14 mouse cellular contexts compared by ENCODE assay signal in the genomic region with DNA sequence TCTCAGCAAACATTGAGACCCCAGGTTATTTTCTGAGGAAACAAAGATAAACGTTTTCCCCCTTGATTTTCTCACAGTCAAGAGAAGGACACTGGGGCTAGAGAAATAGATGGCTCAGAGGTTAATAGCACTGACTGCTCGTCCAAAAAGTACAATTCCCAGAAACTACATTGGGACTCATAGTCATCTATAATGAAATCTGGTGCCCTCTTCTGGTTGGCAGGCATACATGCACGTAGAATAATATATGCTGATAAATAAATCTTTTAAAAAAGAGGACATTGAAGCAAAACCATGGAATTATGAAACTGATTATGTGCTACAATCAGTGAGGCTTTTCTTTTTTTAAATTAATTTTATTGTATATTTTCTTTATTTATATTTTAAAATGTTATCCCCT. TPM values are rescaled to one million over a fixed set of nuclear protein-coding genes. Genes with fewer than 3 reads are reported as not detected.
DNase-seq lines count a peak whose midpoint lies in the region; ATAC-seq and TF ChIP-seq lines count a peak whose summit lies in the region.
"Had no signal": no experiment of that assay in that cellular context is flagged by ENCODE, and none has a peak within 500 bp of the region (broad histone marks: within the 10 kb centered on the region; RNA-seq: fewer than 3 reads in every experiment).

No protein-coding gene starts in this region.

- H3K9ac ChIP-seq in liver, adult 2 months (ENCODE audit: low read depth, low read length), result no peak overlapping the region
- H3K9ac ChIP-seq in liver, embryonic 12.5 days, result no peak overlapping the region
- H3K9ac ChIP-seq: embryonic facial prominence, embryonic 13.5 days; neural tube, embryonic 15.5 days had no signal

- peak; percentile 10 to 14 for DNase-seq in cerebellum, postnatal 14 days
- DNase-seq in cerebellum, adult 2 months, result no peak
- peak; percentile 19 for DNase-seq in liver, adult 2 months (ENCODE audit: extremely low read depth, low read depth, low spot score)
- DNase-seq in ZHBTc4 (ENCODE audit: low read depth, low spot score), result peak; percentile 13
- DNase-seq in naive thymus-derived CD4-positive, alpha-beta T cell, adult 2 months (ENCODE audit: low read depth), result peak; percentile 34
- no peak for DNase-seq in frontal cortex, postnatal 10 days (ENCODE audit: low spot score in 2 of 2)
- DNase-seq in heart, adult 8-10 months (ENCODE audit: low spot score), result no peak
- DNase-seq: layer of hippocampus, postnatal 36 days had no signal

- no peaks in the 10 kb centered on the region for H3K27me3 ChIP-seq in cerebellum, adult 2 months (ENCODE audit: control insufficient read depth, insufficient read depth, low read length)
- H3K27me3 ChIP-seq in liver, adult 2 months (ENCODE audit: control insufficient read depth, insufficient read depth, low read length), result no peaks in the 10 kb centered on the region
- no peaks in the 10 kb centered on the region for H3K27me3 ChIP-seq in liver, embryonic 12.5 days (replicated peaks)
- H3K27me3 ChIP-seq: embryonic facial prominence, embryonic 13.5 days; neural tube, embryonic 15.5 days had no signal

- no peak overlapping the region for H3K4me3 ChIP-seq in cerebellum, adult 2 months (replicated peaks; ENCODE audit: insufficient read depth, low read depth, low read length)
- no peak overlapping the region for H3K4me3 ChIP-seq in liver, adult 2 months (ENCODE audit: insufficient read depth, low read depth, low read length)
- no peak overlapping the region for H3K4me3 ChIP-seq in liver, embryonic 12.5 days
- H3K4me3 ChIP-seq: embryonic facial prominence, embryonic 13.5 days; neural tube, embryonic 15.5 days had no signal

- H3K27ac ChIP-seq in cerebellum, adult 2 months (ENCODE audit: insufficient read depth, low read length), result no peak overlapping the region
- no peak overlapping the region for H3K27ac ChIP-seq in liver, adult 2 months (replicated peaks; ENCODE audit: insufficient read depth, low read depth, low read length)
- no peak overlapping the region for H3K27ac ChIP-seq in liver, embryonic 12.5 days
- H3K27ac ChIP-seq: embryonic facial prominence, embryonic 13.5 days; neural tube, embryonic 15.5 days had no signal

- H3K4me2 ChIP-seq in liver, embryonic 12.5 days, result no peak overlapping the region
- H3K4me2 ChIP-seq: embryonic facial prominence, embryonic 13.5 days; neural tube, embryonic 15.5 days had no signal

- TF ChIP-seq POLR2A in cerebellum, adult 2 months (IDR thresholded peaks at IDR 0.05; ENCODE audit: borderline replicate concordance, insufficient read depth, low read length), result no peak
- no peak for TF ChIP-seq POLR2A in liver, adult 2 months (IDR thresholded peaks at IDR 0.05; ENCODE audit: extremely low read depth, insufficient read depth, low read length)

- 37% methylated on average over 3 of the region's 3 CpGs for whole genome bisulfite sequencing in cerebellum, adult 2 months
- WGBS in liver, adult 2 months, result 29% methylated on average over 3 of the region's 3 CpGs
- 33% methylated on average over 3 of the region's 3 CpGs for WGBS in liver, embryonic 12.5 days (ENCODE audit: insufficient replicate concordance)

- H3K4me1 ChIP-seq in cerebellum, adult 2 months (ENCODE audit: control insufficient read depth, insufficient read depth, low read length), result no peaks in the 10 kb centered on the region
- no peaks in the 10 kb centered on the region for H3K4me1 ChIP-seq in liver, adult 2 months (ENCODE audit: control insufficient read depth, insufficient read depth, low read length)
- H3K4me1 ChIP-seq in liver, embryonic 12.5 days, result no peaks in the 10 kb centered on the region
- H3K4me1 ChIP-seq: embryonic facial prominence, embryonic 13.5 days; neural tube, embryonic 15.5 days had no signal

- no peaks in the 10 kb centered on the region for H3K79me2 ChIP-seq in liver, adult 2 months (ENCODE audit: control insufficient read depth, insufficient read depth, low read length)

- no peaks in the 10 kb centered on the region for H3K9me3 ChIP-seq in liver, embryonic 12.5 days (replicated peaks)
- H3K9me3 ChIP-seq: embryonic facial prominence, embryonic 13.5 days; neural tube, embryonic 15.5 days had no signal

- ATAC-seq in liver, embryonic 12.5 days, result no peak
- ATAC-seq: hindbrain, embryonic 16.5 days had no signal

- H3K36me3 ChIP-seq in liver, adult 2 months (ENCODE audit: control insufficient read depth, insufficient read depth, low read length), result no peaks in the 10 kb centered on the region
- no peaks in the 10 kb centered on the region for H3K36me3 ChIP-seq in liver, embryonic 12.5 days
- H3K36me3 ChIP-seq: embryonic facial prominence, embryonic 13.5 days; neural tube, embryonic 15.5 days had no signal

- no peak for TF ChIP-seq CTCF in cerebellum, adult 2 months (IDR thresholded peaks at IDR 0.05; ENCODE audit: borderline replicate concordance, insufficient read depth, low read depth, low read length)
- peak; percentile 37; the same call in 1 of the 2 replicates for TF ChIP-seq CTCF in liver, adult 2 months (IDR thresholded peaks at IDR 0.05; ENCODE audit: low read depth, low read length)

RNA-seq across cellular contexts. Expression of gene Lipk, which starts 14.7 kb away (rescaled TPM):
- not detected in 2 replicates for polyA plus RNA-seq in cerebellum, adult 2 months (2012; rRNA removed)
- total RNA-seq in liver, adult 2 months (2014; rRNA removed), result not detected in 2 replicates
- polyA plus RNA-seq in liver, adult 2 months (2012; rRNA removed), result not detected in 2 replicates
- polyA plus RNA-seq in liver, embryonic 12.5 days (2016; fragmentation: Nextera tagmentation; extraction: Ambion mirVana), result not detected in 2 replicates
- total RNA-seq in heart, adult 8-10 months (2022), result not detected
- total RNA-seq: gastrocnemius, adult 8-10 months; layer of hippocampus, postnatal 36 days had no signal
- polyA plus RNA-seq: hindbrain, embryonic 16.5 days; lung, embryonic 16.5 days; neural tube, embryonic 15.5 days had no signal

RNA-seq across cellular contexts. Expression of gene Lipn, which starts 44.4 kb away (rescaled TPM):
- polyA plus RNA-seq in cerebellum, adult 2 months (2012; rRNA removed), result not detected in 2 replicates
- not detected in 2 replicates for total RNA-seq in liver, adult 2 months (2014; rRNA removed)
- polyA plus RNA-seq in liver, adult 2 months (2012; rRNA removed), result not detected in 2 replicates
- not detected in 2 replicates for polyA plus RNA-seq in liver, embryonic 12.5 days (2016; fragmentation: Nextera tagmentation; extraction: Ambion mirVana)
- not detected for total RNA-seq in heart, adult 8-10 months (2022)
- total RNA-seq: gastrocnemius, adult 8-10 months; layer of hippocampus, postnatal 36 days had no signal
- polyA plus RNA-seq: embryonic facial prominence, embryonic 13.5 days; hindbrain, embryonic 16.5 days; lung, embryonic 16.5 days; neural tube, embryonic 15.5 days had no signal

Comparison
In these comparisons a context has a peak if more than half of its experiments do, and no peak if none do; other contexts are left out.
1. DNase-seq: peak in cerebellum, postnatal 14 days (2 of 2), liver, adult 2 months (single experiment), ZHBTc4 (single experiment) and naive thymus-derived CD4-positive, alpha-beta T cell, adult 2 months (single experiment); none in cerebellum, adult 2 months (0 of 2), frontal cortex, postnatal 10 days (0 of 2) and heart, adult 8-10 months (single experiment).